Mouse (Mus musculus) embryonic facial prominence, embryonic 14.5 days (tissue): Measurements from ENCODE around the gene Ptch2. TPM values are rescaled to one million over a fixed set of nuclear protein-coding genes. Genes with fewer than 3 reads are reported as not detected.
A peak's percentile ranks its signal among the peaks of the same experiment; 100 is the strongest.

Experiments used
- ATAC-seq: fragments of 200-750 bp; cut with Nextera tagmentation; 2 replicates; pipeline ENCODE4 v1.8.0; 2017; ENCODE audit warnings: low read depth, moderate number of reproducible peaks, moderate TSS enrichment
- DNase-seq: peaks from one replicate; pipeline ENCODE4 v3.0.0-alpha.2; 2015; ENCODE audit warnings: low spot score
- H3K27ac ChIP-seq: fragments of 300-500 bp; sonication (generic); replicated peaks from 2 replicates; pipeline ENCODE4 v1.5.1; 2014; ENCODE audit warnings: low read depth, mild to moderate bottlenecking, low read length, moderate library complexity
- H3K27me3 ChIP-seq: fragments of 300-500 bp; sonication (generic); replicated peaks from 2 replicates; pipeline ENCODE4 v1.6.1; 2014; ENCODE audit warnings: low read length; ENCODE audit not compliant: control insufficient read depth, insufficient read depth
- H3K36me3 ChIP-seq: fragments of 300-500 bp; sonication (generic); 2 replicates; pipeline ENCODE4 v1.6.1; 2014; ENCODE audit warnings: low read length, mixed read lengths; ENCODE audit not compliant: control insufficient read depth, insufficient read depth
- H3K4me1 ChIP-seq: fragments of 300-500 bp; sonication (generic); 2 replicates; pipeline ENCODE4 v1.6.1; 2014; ENCODE audit warnings: antibody characterized with exemption, low read length; ENCODE audit not compliant: control insufficient read depth, insufficient read depth
- H3K4me2 ChIP-seq: fragments of 300-500 bp; sonication (generic); 2 replicates; pipeline ENCODE4 v1.6.1; 2014; ENCODE audit warnings: low read depth, mild to moderate bottlenecking, low read length, moderate library complexity, mixed read lengths
- H3K4me3 ChIP-seq: fragments of 300-500 bp; sonication (generic); 2 replicates; pipeline ENCODE4 v1.5.1; 2014; ENCODE audit warnings: low read depth, mild to moderate bottlenecking, low read length
- H3K9ac ChIP-seq: fragments of 300-500 bp; sonication (generic); 2 replicates; pipeline ENCODE4 v1.6.1; 2014; ENCODE audit warnings: low read depth, mild to moderate bottlenecking, low read length, moderate library complexity, mixed read lengths
- H3K9me3 ChIP-seq: fragments of 300-500 bp; sonication (generic); 2 replicates; pipeline ENCODE4 v1.6.1; 2016; ENCODE audit warnings: low read length; ENCODE audit not compliant: control insufficient read depth
- WGBS: fragments of 180-500 bp; shearing (Covaris S2); extraction: QIAGEN DNeasy Blood & Tissue Kit; methylation state at CpG from one replicate; pipeline ENCODE4 v1.1.7; 2014; 5-methylcytosine and 5-hydroxymethylcytosine counted together
- polyA plus RNA-seq: library from polyadenylated mRNA; unstranded; fragments of >200 nt; fragmentation: Nextera tagmentation; extraction: Ambion mirVana; gene quantifications from 2 replicates; pipeline ENCODE4 v1.2.1, GENCODE M21; 2014

Ptch2 gene
- polyA plus RNA-seq, 1 experiment from 2014 or later: 9.0 TPM

GRCm38 (mm10) chr4:117133817-117134600, 38.1 kb downstream of the Ptch2 start, which contains the start of gene Plk3:
TSS of gene Plk3 (minus strand) at chr4:117133963.
- H3K4me2 ChIP-seq: peak within 1 kb of the TSS; percentile 97
- ATAC-seq (peak; percentile 93), DNase-seq (peak; percentile 98)
- peaks cover 4% of the 10 kb centered on the region; the same call in 1 of the 2 replicates for H3K4me1 ChIP-seq
- WGBS: 2% methylated on average over 27 of the region's 48 CpGs
- peak within 1 kb of the TSS; percentile 52; the same call in 1 of the 2 replicates for H3K27ac ChIP-seq
- H3K36me3 ChIP-seq: peaks cover 12% of the 10 kb centered on the region
- peak within 1 kb of the TSS; percentile 83 for H3K4me3 ChIP-seq
- H3K27me3 ChIP-seq: peaks cover 20% of the 10 kb centered on the region
- H3K9me3 ChIP-seq: no peaks in the 10 kb centered on the region
- peak within 1 kb of the TSS; percentile 84 for H3K9ac ChIP-seq

- H3K27ac ChIP-seq: no peak overlapping the region
- H3K4me1 ChIP-seq: peaks cover 4% of the 10 kb centered on the region; the same call in 1 of the 2 replicates
- peak overlapping the region; percentile 83; the same call in 1 of the 2 replicates for H3K4me3 ChIP-seq
- 35% methylated on average over 2 of the region's 2 CpGs for WGBS
- ATAC-seq (no peak), DNase-seq (no peak)
- peaks cover 12% of the 10 kb centered on the region for H3K36me3 ChIP-seq
- H3K4me2 ChIP-seq: no peak overlapping the region
- H3K27me3 ChIP-seq: peaks cover 20% of the 10 kb centered on the region
- no peaks in the 10 kb centered on the region for H3K9me3 ChIP-seq
- no peak overlapping the region for H3K9ac ChIP-seq
These were observed 38.7 kb downstream of the Ptch2 start for GRCm38 (mm10) chr4:117134601-117134995.

GRCm38 (mm10) chr4:117136034-117136433, 40.2 kb downstream of the Ptch2 start:
- H3K9ac ChIP-seq: no peak overlapping the region
- no peak overlapping the region for H3K4me2 ChIP-seq
- H3K9me3 ChIP-seq: no peaks in the 10 kb centered on the region
- no peak overlapping the region for H3K27ac ChIP-seq
- peaks cover 4% of the 10 kb centered on the region; the same call in 1 of the 2 replicates for H3K36me3 ChIP-seq
- H3K4me1 ChIP-seq: peaks cover 4% of the 10 kb centered on the region; the same call in 1 of the 2 replicates
- 23% methylated on average over 8 of the region's 8 CpGs for WGBS
- peaks cover 20% of the 10 kb centered on the region for H3K27me3 ChIP-seq
- ATAC-seq: no peak
- DNase-seq: no peak
- no peak overlapping the region for H3K4me3 ChIP-seq

GRCm38 (mm10) chr4:117138295-117139216, 42.7 kb downstream of the Ptch2 start:
- H3K9ac ChIP-seq: no peak overlapping the region
- no peaks in the 10 kb centered on the region for H3K27me3 ChIP-seq
- WGBS: 73% methylated on average over 16 of the region's 17 CpGs
- ATAC-seq: no peak
- no peak overlapping the region for H3K4me3 ChIP-seq
- H3K4me1 ChIP-seq: no peaks in the 10 kb centered on the region
- H3K27ac ChIP-seq: no peak overlapping the region
- H3K9me3 ChIP-seq: no peaks in the 10 kb centered on the region
- no peaks in the 10 kb centered on the region for H3K36me3 ChIP-seq
- H3K4me2 ChIP-seq: no peak overlapping the region
- no peak for DNase-seq

- no peaks in the 10 kb centered on the region for H3K4me1 ChIP-seq
- H3K4me2 ChIP-seq: no peak overlapping the region
- 5% methylated on average over 2 of the region's 2 CpGs for WGBS
- H3K36me3 ChIP-seq: no peaks in the 10 kb centered on the region
- no peaks in the 10 kb centered on the region for H3K9me3 ChIP-seq
- H3K27me3 ChIP-seq: no peaks in the 10 kb centered on the region
- H3K4me3 ChIP-seq: no peak overlapping the region
- DNase-seq (peak; percentile 66), ATAC-seq (no peak)
- no peak overlapping the region for H3K27ac ChIP-seq
- H3K9ac ChIP-seq: no peak overlapping the region
These were observed 43.3 kb downstream of the Ptch2 start for GRCm38 (mm10) chr4:117139217-117139612.

GRCm38 (mm10) chr4:117140613-117141012, 44.7 kb downstream of the Ptch2 start:
- H3K36me3 ChIP-seq: no peaks in the 10 kb centered on the region
- H3K9ac ChIP-seq: no peak overlapping the region
- H3K27me3 ChIP-seq: no peaks in the 10 kb centered on the region
- no peak overlapping the region for H3K4me2 ChIP-seq
- no peaks in the 10 kb centered on the region for H3K9me3 ChIP-seq
- no peaks in the 10 kb centered on the region for H3K4me1 ChIP-seq
- 35% methylated on average over 4 of the region's 4 CpGs for WGBS
- H3K27ac ChIP-seq: no peak overlapping the region
- peak; percentile 47 for DNase-seq
- no peak for ATAC-seq
- no peak overlapping the region for H3K4me3 ChIP-seq

- Histone ChIP-seq H3K36me3 (no peaks in the 10 kb centered on the region), H3K27ac (no peak overlapping the region), H3K9ac (no peak overlapping the region; the same call in 1 of the 2 replicates), H3K27me3 (no peaks in the 10 kb centered on the region), H3K9me3 (no peaks in the 10 kb centered on the region), H3K4me1 (no peaks in the 10 kb centered on the region), H3K4me2 (no peak overlapping the region), H3K4me3 (no peak overlapping the region)
- WGBS: 64% methylated on average over 7 of the region's 7 CpGs
- ATAC-seq: no peak
- DNase-seq: no peak
These were observed 47.1 kb downstream of the Ptch2 start for GRCm38 (mm10) chr4:117143023-117143422.

- no peak for ATAC-seq
- Histone ChIP-seq H3K4me1 (no peaks in the 10 kb centered on the region), H3K36me3 (peaks cover 7% of the 10 kb centered on the region), H3K4me3 (no peak overlapping the region), H3K27me3 (no peaks in the 10 kb centered on the region), H3K4me2 (no peak overlapping the region), H3K9ac (no peak overlapping the region), H3K27ac (no peak overlapping the region), H3K9me3 (no peaks in the 10 kb centered on the region)
- 89% methylated on average over 13 of the region's 13 CpGs for WGBS
- no peak for DNase-seq
These were observed 49.4 kb downstream of the Ptch2 start for GRCm38 (mm10) chr4:117145248-117145647.
